Mouse (Mus musculus) fibroblast of lung, adult 2 months (primary cell): ENCODE measurements at regions not wholly inside any gene's neighbourhood (a gene's known extent, or its start where the extent isn't known, plus 50 kb on each side); places are given as distances from the start of the nearest gene placed in this dataset.

Source experiments
- DNase-seq: peaks from one replicate; pipeline ENCODE4 v3.0.0-alpha.2; 2011; ENCODE audit warnings: low read depth

DNA sequence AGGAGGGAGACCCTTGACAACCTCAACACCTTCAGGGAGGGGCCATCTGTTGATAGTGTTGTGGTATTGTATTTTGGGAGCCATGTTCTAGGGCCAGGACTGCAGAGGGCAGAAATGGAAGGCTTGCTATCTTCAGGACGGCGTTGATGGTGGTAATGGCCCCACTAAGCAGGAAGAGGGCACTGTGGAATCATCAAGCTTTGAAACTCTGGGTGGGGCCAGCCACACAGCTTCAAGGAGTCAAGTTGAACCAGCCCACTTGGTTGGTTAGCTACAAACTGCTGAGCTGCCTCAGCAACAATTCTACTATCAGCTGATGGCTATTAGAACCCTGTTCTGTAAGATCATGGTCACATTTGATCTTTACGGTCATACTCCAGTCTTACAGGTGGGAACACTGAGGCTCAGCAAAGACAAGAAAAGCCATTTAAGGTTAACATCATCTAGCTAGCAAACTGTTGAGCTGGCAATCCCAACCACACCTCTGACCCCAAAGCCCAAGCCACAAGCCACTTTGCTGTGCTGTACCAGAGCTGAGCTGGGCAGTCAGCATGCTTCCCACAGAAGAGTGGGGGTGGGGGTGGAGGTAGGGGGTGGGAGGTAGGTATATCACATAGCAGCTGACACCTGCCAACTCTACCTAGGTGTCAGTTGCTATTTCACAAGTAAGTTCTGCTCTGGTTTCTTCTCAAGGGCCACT, 203.9 kb downstream of the Uaca start:
- peak; percentile 13 for DNase-seq

DNA sequence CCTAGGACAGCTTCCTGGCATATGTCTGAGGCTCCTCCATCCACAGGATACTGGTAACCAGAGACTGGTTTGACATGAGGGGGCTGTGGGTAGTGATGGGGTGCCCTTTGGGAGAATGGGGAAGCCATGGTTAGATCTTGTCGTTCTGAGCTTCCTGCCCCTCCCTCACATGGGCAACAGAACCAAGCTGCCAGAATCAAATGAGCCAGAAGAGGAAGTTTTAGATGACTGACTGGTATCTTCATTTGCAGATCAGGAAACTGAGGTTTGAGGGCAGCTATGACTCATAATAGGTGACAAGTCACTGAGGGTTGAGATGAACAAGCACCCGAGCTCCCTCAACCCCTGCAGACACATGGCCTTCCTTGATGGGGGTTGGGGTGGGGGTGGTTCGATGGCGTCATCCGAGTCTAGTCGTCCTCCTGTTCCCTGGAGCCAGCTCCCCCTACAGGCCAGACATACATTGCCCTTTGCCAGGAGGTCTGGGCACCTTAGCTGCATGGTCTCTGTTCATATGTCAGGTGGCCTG, 204.7 kb downstream of the Uaca start:
- DNase-seq, result no peak

DNA sequence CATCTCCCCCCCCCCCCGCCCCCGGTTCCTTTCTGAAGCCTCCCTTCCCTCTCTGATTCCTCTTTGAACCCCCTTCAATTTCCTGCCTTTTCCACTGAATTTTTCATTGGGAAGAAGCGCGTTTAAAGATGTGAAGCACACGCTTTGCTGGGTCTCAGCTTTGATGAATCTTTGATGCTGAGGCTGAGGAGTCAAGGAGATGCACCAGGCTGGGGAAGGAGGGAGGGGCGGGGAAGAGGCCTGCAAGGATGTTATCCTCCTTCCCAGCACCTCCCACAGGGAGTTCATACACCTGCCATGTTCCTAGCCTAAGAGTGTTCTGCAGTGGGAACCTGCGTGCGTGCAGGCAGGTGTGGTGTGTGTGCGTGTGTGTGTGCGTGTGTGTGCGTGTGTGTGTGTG, 205.9 kb downstream of the Uaca start:
- no peak for DNase-seq

DNA sequence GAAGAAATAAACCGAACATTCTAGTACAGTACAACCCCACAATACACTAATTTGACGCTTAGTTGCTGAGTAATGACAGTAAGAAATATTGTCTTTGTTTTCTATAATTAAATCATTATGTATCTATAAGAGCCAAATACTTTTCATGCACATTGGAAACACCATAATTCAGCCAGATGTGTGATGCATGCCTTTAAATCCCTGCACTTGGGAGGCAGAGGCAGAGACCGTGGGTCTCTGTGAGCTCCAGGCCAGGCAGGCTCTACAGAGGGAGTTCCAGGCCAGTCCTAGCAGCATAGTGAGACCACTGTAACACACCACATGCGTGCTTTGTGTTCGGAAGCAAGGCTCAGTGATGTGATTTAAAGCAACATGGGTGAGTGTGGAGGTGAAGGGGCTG, 208.2 kb downstream of the Uaca start:
- DNase-seq, result no peak

DNA sequence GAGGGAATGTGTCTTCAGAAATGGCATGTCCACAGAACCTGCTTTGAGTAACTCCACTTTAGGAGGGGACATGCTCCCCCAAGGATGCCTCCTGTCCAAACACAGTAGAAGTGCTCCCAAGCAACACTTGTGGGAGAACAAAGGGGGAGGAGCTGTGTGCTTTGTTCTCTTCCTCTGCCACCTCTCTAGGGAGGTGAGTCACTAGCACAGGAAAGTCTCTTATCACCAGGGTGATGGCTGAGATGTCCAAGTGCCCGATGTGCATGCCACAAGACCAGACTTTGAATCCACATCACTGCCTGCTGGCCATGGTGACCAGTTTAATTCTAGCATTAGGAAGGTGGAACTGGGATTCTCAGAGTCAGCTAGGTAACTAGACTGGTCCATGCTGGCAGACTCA, 214.1 kb downstream of the Uaca start:
- DNase-seq, result no peak

DNA sequence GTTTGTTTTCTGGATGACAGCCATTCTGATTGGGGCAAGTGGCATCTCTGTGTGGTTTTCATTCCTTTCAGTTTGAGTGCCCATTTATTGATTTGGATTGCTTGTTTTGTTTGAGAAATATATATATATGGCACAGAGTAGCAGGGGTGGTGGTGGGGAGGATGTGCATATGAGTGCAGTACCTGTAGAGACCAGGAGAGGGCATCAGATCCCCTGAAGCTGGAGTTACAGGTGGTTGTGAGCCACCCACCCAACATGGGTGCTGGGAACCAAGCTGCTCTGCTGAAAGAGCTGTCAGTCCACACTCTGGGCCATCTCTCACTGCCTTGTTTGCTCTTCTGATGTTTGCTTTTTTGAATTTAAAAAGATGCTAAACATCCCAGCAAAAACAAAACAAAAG, 216.7 kb downstream of the Uaca start:
- DNase-seq, result no peak

DNA sequence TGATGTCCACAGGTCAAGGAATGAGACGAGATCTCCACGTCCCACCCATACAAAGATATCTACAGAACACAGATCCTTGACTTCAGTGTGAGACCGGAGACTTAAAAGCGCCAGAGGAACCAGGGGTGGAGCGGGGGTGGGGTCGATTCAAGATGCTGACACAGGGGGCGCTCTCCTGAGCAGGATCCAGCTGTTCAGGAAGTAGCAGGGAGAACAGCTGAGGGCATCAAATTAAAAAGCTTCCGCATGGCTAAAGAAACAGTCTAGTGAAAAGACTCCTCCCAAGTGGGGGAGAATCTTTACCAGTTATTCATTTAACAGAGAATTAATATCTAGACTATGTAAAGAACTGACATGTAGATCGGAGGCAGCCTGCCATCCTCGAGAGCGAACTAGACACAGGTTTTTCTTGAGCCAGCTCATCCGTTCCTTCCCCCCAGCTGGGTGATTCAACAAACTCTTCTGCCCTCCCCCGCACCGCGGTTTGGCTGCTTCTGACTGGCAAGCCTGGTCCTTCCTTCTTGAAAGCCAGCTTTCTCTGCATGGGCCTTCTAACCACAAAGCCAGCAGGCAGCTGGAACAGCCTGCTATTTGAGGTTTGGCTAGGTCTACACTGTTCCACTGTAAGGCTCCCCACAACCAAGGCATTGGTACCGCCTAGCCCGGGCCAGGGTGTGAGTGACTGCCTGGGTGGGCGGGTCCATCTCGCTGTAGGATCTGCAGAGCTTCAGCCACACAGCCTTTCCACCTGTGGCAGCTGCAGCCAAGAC, 218.6 kb downstream of the Uaca start:
- DNase-seq, result peak; percentile 98

DNA sequence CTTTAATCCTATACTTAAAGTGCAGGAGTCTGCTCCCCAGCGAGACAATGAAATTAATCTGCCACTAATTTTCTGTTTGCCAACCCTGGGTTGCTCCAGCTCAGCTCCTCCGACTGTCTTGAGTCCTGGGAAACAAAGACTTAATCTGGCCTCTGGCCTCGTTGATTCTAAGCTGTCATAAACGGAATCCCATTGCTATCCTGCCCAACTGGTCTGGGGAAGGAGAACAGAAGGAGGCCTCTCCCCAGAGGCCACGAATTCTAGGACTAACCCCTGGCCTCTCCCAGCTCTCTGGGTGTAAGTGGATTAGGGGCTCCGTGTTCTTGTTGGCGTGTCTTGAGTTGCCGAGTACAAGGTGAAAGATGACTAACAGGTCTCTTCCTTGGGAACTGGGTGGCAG, 219.8 kb downstream of the Uaca start:
- DNase-seq, result no peak

DNA sequence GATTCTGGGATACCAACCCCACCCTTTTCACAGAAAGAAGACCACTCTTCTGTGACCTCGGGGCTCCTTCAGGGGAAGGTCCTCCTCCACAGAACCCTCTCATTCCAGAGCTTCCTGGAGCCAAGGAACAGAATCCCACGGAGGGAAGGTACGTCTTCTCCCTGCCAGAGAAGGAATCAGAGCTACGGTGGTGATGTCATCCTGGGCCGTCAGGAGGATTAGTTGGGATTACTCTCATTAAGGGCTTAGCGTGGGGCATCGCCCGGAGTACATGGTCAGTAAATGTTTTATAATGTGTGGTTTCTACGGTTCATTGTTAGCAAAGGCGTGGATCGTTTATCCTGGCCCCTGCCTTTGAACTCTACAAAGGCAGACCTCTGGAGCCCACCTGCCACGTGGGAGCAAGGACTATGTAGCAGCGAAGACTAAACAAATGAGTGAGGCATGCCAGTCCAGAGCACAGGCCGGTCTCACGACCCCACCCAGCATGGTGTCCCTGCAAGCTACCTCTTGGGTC, 221.1 kb downstream of the Uaca start:
- no peak for DNase-seq

DNA sequence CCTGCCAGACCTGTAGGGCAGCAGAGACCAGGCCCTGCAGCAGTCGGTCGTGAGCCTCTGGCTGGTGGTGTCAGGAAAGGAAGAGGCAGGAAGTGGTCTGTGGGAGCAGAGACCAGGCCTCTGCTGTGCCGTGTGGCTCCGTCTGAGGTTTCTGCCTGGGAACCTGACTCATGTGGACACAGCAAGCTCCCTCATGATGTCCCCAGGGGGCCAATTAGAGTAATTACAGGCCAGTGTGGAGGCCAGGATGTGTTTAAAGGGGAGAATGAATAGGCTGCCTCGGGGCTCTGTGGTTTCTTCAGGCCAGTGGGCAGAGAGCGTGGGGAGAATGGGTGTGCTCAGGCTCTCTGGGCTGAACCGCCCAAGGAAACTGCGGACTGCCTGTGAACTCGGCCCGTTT, 222.3 kb downstream of the Uaca start:
- peak; percentile 73 for DNase-seq

DNA sequence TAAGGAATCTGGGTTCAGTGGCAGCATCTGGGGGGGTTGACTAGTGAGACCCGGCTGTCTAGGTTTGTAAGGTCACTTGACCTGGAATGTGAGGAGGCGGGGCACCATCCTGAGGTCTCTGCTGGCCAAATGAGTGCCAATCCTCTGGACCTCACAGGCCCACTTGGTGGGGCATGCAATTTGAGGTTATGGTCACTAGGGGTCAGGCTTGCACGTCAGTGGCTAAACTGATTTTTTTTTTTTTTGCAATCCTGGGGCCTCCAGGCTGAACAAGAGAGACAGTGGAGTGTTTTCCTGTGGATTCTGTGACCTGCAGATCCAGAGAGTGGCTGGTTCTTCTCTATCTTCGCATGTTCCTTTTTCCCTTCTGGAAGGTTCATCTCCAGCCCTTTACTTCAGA, 225.6 kb downstream of the Uaca start:
- DNase-seq, result no peak

DNA sequence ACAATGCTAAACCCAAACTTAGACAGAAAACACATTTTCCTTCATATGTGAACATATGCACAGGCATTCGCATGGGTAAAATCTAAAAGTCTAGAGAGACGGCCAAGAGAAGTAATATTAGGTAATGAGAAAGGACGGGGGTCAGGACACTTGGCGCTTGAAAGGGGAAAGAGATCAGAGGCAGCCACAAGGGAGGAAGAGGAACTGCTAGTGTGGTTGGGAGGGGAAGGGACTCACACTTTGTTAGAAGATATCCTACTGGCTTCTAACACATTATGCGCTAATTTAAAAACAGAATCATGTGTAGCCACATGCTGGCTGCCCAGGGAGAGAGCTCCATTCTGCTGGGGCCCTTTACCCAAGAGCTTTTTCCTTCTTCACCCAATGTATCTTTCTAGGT, 227.5 kb downstream of the Uaca start:
- DNase-seq, result no peak

DNA sequence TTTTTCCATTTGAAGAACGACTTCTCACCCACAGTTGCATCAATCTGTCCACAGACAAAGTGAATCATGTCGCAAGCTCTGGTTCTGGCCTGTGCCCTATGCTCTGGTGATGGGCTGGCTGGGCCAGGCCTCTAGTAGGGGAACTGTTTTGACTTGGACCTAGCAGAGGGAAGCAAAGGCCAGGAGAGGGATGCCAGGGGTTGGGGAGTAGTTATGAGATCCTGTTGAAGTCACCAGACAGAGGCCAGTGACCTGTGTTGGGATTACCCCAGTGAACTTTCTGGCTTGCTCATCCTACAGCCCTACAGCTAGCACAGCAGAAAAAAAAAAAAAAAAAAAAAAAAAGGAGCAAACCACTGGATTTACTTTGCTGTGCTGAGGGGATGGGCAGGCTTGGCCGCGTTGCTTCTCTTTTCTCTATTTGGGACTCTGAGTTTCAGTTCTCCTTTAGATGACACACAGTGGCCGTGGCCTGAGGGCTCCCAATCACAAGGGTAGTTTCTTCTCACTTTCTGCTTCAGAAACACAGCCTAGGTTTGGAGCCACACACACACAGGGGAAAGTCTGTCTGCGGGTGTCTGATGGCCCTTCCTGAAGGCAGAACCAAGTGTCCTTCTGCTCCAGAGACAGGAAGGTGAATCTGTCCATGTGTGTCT, 228.2 kb downstream of the Uaca start:
- DNase-seq, result no peak

DNA sequence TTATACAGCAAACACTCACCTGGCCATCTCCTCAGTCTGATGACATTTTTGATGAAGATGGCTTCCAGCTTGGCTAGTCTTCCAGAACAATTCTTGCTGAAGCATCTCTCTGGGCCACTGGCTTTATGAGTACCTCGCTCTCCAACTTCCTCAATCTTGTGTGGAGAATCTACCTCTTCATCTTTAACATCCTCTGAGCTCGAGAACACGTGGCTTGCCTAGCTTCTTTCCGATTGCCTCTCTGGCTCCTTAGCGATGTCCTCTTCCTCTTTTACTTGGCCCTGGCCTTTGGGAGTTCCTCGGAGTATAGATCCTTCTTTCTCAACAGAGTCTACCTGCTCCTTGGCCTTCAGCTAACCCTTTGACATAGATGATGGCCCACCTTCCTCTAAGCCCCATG, 231.0 kb downstream of the Uaca start:
- DNase-seq, result no peak

DNA sequence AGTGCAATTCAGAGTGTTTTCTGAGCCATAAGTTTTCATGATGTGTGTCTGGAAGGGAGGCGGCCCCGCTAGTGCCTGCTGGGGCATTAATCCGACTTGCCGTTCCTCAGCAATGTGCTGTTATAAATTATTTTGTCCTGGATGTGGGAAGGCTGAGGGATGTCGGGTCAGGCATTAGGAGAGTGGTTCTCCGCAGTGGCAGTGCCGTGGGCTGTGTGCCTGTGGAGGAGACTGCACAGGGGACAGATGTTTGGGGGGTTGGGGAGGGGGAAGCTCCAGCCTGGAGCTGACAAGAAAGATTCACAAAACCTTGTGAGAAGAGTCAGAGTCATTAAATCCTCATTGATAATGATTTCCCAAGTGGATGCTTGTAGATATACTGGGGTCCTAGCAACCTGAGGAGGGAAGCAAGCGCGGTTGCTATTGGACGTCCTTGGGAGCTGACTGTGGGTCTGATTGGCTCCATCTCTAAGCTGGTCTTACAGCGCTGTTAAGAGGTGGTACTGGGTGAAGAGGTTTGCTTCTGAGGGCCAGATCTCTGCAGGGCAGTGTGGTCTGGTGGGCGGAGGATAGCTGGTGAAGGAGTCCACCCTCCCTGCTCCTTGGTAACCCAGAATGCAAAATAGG, 234.5 kb downstream of the Uaca start:
- no peak for DNase-seq

DNA sequence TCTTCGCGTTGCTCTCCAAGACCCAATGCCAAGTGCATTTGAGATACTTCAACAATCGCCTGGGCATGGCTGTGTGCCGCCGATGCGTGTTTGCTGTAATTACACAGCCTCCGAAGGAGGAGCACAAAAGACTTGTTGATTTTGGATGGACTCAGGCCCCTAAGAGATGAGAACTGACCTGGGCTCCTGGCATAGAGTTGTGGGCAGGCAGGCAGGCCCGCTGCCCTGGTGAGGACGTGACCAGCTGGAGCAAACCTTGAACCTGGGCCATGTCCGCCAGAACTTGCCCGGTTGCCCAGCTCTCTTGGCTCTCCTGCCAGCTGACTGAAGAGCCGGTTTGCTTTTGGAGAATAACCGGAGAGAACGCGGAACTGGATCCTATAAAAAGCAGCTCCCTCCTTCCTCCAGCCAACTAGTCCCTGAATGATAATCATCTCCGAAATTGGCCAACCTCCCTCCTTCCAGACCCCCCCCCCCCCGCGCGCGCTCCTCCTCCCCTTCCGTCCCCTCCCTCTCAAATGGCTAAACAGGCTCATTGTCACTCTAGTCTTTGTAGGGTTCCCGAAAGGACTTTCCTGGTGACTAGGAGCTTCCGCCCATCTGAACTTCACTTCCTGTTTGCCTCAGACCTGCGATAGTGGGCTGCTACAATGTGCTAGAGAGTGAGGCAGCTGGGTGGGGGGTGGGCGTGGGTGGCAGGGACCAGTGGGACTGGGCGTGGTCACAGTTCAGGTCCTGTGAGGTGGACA, 237.5 kb downstream of the Uaca start:
- DNase-seq, result no peak

DNA sequence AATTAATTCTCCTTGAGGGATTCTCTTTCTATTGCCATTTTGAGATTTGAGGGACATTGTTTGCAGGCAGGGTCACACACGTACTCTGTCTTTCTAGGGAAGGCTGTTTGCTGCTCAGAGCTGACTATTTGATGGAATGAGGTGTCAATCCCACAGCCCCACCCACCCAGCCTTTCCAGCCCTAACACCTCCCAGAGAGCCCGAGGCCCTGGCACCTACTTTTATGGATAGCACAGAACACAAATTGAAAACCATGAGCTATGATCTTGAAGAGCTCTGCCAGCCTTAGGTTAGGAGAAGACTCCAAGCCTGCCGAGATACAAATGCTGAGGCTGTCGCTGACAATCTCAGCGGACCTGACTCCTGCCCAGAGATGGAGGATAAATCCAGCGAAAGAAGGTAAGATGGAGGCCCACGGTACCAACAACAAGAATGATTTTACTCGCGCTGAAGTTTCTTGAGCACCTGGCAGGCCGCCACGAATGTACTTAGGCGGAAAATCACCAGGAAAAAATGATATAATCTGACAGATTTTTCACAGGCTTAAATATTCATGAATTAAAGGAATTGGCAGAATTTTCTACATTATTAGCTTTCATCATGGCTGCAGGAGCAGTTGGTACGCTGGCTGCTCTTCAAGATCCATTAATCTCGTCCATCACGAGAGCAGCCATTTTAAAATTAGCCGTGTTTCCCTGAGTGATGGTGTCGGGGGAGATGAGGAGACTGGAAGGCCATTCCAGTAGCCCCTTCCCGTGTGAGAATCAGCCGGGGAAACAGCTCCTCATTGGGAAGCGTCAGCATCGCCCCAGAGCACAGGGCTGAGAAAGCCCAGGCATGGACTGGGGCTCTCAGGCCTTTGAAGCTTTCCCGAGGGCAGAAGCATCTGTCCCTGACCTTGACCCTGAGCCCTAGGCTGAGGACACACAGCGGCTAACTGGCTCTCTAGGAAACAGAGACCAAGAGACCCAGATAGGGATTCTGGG, 238.4 kb downstream of the Uaca start:
- no peak for DNase-seq

DNA sequence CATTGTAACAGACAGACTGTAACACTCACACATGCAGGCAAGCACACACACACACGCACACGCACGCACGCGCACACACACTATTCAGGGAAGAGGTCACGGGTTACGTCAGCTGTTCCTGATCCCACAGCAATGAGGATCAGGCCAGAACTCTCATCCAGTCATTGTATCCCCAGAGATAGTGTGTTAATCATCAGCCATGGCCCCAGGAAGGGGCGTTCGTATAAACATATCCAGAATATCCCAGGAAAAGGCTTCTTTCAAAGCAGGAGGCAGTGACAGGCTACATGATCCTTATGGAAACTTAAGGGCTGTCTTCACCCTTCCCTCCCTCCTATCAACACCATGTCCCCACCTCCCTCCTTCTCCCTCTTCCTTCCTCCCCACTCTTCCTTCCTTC, 239.3 kb downstream of the Uaca start:
- no peak for DNase-seq

DNA sequence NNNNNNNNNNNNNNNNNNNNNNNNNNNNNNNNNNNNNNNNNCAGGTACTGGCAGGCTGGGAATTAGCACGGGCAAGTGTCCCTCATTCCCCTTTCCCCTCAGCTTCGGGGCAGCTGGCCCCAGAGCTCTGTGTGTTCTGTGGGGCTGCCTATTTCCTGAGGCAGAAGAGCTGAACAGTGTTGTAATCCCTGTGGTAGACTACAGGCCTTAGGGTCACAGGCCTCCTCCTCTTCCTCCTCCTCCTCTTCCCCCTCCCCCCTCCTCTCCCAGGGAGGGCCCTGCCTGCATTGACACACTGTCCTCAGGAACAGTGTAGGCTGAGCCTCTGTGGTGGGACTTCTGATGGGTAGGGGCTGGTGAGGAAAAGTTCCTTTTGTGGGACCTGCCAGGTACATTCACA, 247.7 kb downstream of the Uaca start:
- DNase-seq, result no peak

DNA sequence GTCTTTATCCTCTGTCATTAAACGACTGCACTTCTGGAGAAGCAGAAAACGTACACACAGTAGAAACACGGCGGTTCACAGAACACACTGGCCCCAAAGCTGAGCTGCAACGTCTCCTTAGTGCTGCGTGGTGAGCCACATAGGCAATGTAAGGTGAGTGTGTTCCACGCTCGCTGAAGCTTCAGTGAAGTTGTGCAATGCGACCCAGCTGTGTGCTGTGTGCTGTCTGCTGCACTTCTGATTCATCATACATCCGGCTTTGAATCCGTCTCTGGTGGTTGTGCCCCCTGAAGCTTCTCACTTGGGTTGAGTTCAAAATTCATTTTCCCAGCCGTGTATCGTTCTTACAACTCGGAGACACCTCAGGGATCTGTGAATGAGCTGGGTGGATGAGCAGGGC, 250.6 kb downstream of the Uaca start:
- DNase-seq, result no peak
